Mouse (Mus musculus) heart, embryonic 15.5 days (tissue): ENCODE measurements around the gene Znrd1as. TPM values are rescaled to one million over a fixed set of nuclear protein-coding genes. Genes with fewer than 3 reads are reported as not detected.

Experiments
- ATAC-seq: fragments of 200-750 bp; cut with Nextera tagmentation; replicated peaks from 2 replicates; pipeline ENCODE4 v1.8.0; 2017; ENCODE audit warnings: low read depth, moderate TSS enrichment; ENCODE audit not compliant: insufficient number of reproducible peaks, insufficient read depth, low FRiP score
- H3K27ac ChIP-seq: fragments of 300-500 bp; sonication (generic); 2 replicates; pipeline ENCODE4 v1.5.1; 2015; ENCODE audit warnings: mild to moderate bottlenecking, inconsistent platforms
- H3K27me3 ChIP-seq: fragments of 300-500 bp; sonication (generic); 2 replicates; pipeline ENCODE4 v1.6.1; 2015; ENCODE audit warnings: inconsistent platforms
- H3K36me3 ChIP-seq: fragments of 300-500 bp; sonication (generic); 2 replicates; pipeline ENCODE4 v1.6.1; 2015; ENCODE audit warnings: mild to moderate bottlenecking, inconsistent platforms
- H3K4me1 ChIP-seq: fragments of 300-500 bp; sonication (generic); replicated peaks from 2 replicates; pipeline ENCODE4 v1.6.1; 2015; ENCODE audit warnings: inconsistent platforms
- H3K4me2 ChIP-seq: fragments of 300-500 bp; sonication (generic); 2 replicates; pipeline ENCODE4 v1.6.1; 2015; ENCODE audit warnings: inconsistent platforms, mild to moderate bottlenecking, moderate library complexity
- H3K4me3 ChIP-seq: fragments of 300-500 bp; sonication (generic); 2 replicates; pipeline ENCODE4 v1.5.1; 2015; ENCODE audit warnings: mild to moderate bottlenecking, inconsistent platforms
- H3K9ac ChIP-seq: fragments of 300-500 bp; sonication (generic); 2 replicates; pipeline ENCODE4 v1.6.1; 2015; ENCODE audit warnings: mild to moderate bottlenecking, inconsistent platforms
- H3K9me3 ChIP-seq: fragments of 300-500 bp; sonication (generic); replicated peaks from 2 replicates; pipeline ENCODE4 v1.6.1; 2016; ENCODE audit warnings: inconsistent platforms
- WGBS: fragments of 180-500 bp; shearing (Covaris S2); methylation state at CpG from one replicate; pipeline ENCODE4 v1.1.7; 2015; ENCODE audit warnings: mixed read lengths; 5-methylcytosine and 5-hydroxymethylcytosine counted together
- polyA plus RNA-seq: library from polyadenylated mRNA; unstranded; fragments of >200 nt; fragmentation: Nextera tagmentation; extraction: Ambion mirVana; gene quantifications from 2 replicates; pipeline ENCODE4 v1.2.1, GENCODE M21; 2015

Znrd1as gene
- polyA plus RNA-seq, 1 experiment from 2014 or later = 6.2 TPM

DNA sequence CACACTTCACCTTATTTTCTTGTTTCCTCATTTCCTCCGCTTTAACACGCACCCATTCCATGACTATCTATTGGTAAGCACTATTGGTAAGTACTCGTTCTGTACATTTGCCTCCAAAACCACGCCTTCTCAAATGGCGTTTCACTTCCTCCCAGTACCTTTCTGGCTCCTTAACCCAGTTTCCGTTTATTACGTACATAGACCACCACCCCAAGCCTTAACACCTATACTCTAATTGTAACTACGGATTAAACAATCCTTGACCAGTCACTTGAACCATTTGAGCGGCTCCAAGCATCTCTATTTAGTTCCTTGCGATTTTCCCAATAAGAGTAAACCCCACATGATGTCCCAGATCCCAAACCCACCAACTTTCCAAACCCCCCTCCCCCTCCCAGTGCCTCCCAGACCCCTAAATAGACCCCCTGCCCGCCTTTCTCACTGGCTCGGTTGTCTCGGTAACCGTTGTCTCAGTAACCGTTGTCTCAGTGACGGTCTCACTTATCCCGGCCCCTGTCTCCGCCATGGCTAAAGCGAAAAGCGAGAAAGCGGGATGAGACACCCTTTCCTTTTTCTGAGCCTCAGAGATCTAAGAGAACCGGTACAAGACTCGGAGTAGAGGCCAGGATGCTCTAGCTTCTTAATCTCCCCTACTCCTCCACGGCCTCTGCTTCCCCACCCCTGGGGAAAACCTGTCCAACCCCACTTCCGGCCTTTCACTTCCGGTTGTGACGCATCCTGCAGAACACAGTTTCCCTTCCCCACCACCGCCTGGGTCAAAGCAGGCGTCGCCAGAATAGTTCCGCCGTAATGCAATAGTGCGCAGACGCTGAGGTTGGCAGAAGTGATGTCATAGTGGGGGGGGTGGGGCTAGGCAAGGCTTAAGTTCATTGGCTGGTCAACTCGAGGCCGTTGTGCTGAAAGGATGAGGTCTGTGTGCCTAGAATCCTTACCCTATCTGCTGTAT, 7.1 kb upstream of the Znrd1as start, which contains the start of gene Ppp1r11:
Ppp1r11 (minus strand) TSS at position 761 of the 967 bp plus-strand sequence.
- WGBS = 2% methylated on average over 36 of the region's 36 CpGs
- peaks cover 23% of the 10 kb centered on the region for H3K36me3 ChIP-seq
- ATAC-seq = peak; percentile 96
- peak within 1 kb of the TSS; percentile 87 for H3K4me3 ChIP-seq
- peak within 1 kb of the TSS; percentile 73 for H3K9ac ChIP-seq
- H3K4me2 ChIP-seq = peak within 1 kb of the TSS; percentile 68
- H3K27ac ChIP-seq = peak within 1 kb of the TSS; percentile 75
- peaks cover 10% of the 10 kb centered on the region for H3K27me3 ChIP-seq
- peaks cover 23% of the 10 kb centered on the region for H3K4me1 ChIP-seq
- no peaks in the 10 kb centered on the region for H3K9me3 ChIP-seq

DNA sequence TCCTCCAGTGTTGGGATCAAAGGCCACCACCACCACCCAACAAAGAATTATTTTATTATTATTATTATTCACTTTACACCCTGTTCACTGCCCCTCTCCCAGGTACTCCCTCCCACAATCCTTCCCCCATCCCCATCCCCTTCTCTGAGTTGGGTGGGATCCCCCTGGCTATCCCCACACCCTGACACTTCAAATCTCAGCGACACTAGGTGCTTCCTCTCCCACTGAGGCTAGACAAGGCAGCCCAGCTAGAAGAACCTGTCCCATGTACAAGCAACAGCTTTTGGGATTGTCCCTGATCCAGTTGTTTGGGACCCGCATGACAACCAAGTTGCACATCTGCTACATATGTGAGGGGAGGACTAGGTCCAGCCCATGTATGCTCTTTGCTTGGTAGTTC, 5.8 kb upstream of the Znrd1as start:
- ATAC-seq = no peak
- H3K9me3 ChIP-seq = no peaks in the 10 kb centered on the region
- peaks cover 15% of the 10 kb centered on the region for H3K4me1 ChIP-seq
- no peak overlapping the region for H3K27ac ChIP-seq
- H3K4me2 ChIP-seq = no peak overlapping the region
- H3K9ac ChIP-seq = no peak overlapping the region
- peaks cover 26% of the 10 kb centered on the region for H3K36me3 ChIP-seq
- peaks cover under 1% of the 10 kb centered on the region; the same call in 1 of the 2 replicates for H3K27me3 ChIP-seq
- H3K4me3 ChIP-seq = no peak overlapping the region
- 75% methylated on average over 2 of the region's 2 CpGs for WGBS

DNA sequence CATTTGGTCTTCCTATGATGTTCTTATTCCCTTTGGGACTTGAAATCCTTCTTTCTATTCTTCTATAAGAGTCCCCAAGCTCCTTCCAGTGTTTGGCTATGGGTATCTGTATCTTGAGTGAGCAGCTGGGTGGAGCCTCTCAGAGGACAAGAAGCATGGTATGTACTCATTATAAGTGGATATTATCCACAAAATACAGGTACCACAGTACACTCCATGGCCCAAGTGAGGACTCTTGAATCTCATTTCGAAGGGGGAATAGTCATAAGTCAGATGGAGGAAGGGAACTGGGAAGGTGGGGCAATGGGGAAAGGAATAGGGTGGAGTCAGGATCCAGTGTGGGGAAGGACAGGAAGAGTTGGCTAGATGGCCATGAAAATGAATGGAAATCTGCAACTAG, 5.3 kb upstream of the Znrd1as start:
- no peak overlapping the region for H3K27ac ChIP-seq
- no peak overlapping the region for H3K4me2 ChIP-seq
- H3K36me3 ChIP-seq = peaks cover 26% of the 10 kb centered on the region
- H3K4me1 ChIP-seq = peaks cover 16% of the 10 kb centered on the region
- H3K27me3 ChIP-seq = no peaks in the 10 kb centered on the region
- no peak for ATAC-seq
- H3K9me3 ChIP-seq = no peaks in the 10 kb centered on the region
- H3K4me3 ChIP-seq = no peak overlapping the region
- 88% methylated on average over 1 of the region's 1 CpGs for WGBS
- no peak overlapping the region for H3K9ac ChIP-seq

- H3K27ac ChIP-seq = peak overlapping the region; percentile 87
- no peak for ATAC-seq
- peak overlapping the region; percentile 69 for H3K9ac ChIP-seq
- H3K9me3 ChIP-seq = no peaks in the 10 kb centered on the region
- H3K4me3 ChIP-seq = peak overlapping the region; percentile 76
- H3K36me3 ChIP-seq = peaks cover 16% of the 10 kb centered on the region
- H3K4me2 ChIP-seq = peak overlapping the region; percentile 83
- H3K4me1 ChIP-seq = peaks cover 14% of the 10 kb centered on the region
- 11% methylated on average over 12 of the region's 12 CpGs for WGBS
- H3K27me3 ChIP-seq = no peaks in the 10 kb centered on the region
Measured at GRCm38 (mm10) chr17:36958884-36959283, 492 bp downstream of the Znrd1as start.

DNA sequence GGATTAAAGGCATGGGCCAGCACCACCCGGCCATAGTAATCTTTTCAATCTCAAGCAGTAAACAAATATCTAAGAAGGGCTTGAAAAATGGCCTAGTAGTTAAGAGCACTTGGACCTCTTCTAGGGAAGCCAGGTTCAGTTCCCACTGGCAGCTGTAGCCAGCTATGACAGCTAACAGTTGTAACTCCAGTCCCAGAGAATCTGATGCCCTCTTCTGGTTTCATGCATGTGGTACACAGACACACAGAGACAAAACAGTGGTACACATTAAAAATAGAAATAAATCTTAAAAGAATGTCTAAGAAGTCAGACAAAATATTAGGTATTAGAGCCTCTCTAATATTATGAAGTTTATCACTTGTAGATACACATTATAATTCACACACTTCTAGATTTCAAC, 2.7 kb downstream of the Znrd1as start:
- Histone ChIP-seq H3K27ac (no peak overlapping the region), H3K4me3 (no peak overlapping the region), H3K4me1 (peaks cover 14% of the 10 kb centered on the region), H3K36me3 (peaks cover 4% of the 10 kb centered on the region), H3K27me3 (no peaks in the 10 kb centered on the region), H3K9me3 (no peaks in the 10 kb centered on the region), H3K4me2 (no peak overlapping the region), H3K9ac (no peak overlapping the region)
- no peak for ATAC-seq
- 60% methylated on average over 1 of the region's 1 CpGs for WGBS

- H3K4me1 ChIP-seq = no peaks in the 10 kb centered on the region
- 70% methylated on average over 1 of the region's 1 CpGs for WGBS
- no peak overlapping the region for H3K4me3 ChIP-seq
- H3K9me3 ChIP-seq = no peaks in the 10 kb centered on the region
- H3K4me2 ChIP-seq = no peak overlapping the region
- H3K27ac ChIP-seq = no peak overlapping the region
- no peaks in the 10 kb centered on the region for H3K27me3 ChIP-seq
- H3K36me3 ChIP-seq = no peaks in the 10 kb centered on the region
- H3K9ac ChIP-seq = no peak overlapping the region
- no peak for ATAC-seq
Measured at GRCm38 (mm10) chr17:36966875-36967274, 8.5 kb downstream of the Znrd1as start.

DNA sequence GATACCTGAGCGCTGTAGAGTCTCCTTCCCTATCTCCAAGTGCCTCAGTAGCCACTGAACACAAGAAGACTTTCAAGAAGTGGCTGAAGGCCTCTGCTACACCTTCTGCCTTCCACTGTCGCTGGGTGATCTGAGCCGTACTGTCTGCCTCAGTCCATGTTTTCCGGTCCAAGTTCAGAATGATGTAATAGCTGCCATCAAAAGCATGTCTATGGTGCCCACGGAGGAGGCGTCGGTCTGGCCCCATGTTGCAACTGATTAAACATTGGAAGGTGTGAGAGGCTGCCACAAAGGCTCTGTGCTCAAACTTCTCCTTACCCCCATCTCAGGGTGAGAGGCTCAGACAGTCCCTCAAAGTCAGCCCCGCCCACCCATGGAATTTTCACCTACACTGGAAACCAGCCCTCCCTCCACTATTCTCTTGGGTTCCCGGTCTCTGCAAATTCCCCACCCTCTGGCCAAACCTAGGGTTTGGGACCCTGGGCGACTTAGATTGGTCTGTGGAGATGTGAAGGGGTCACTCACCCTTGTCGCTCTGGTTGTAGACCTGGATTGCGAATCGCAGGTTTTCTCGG, 12.0 kb downstream of the Znrd1as start:
- Histone ChIP-seq H3K9me3 (no peaks in the 10 kb centered on the region), H3K27me3 (no peaks in the 10 kb centered on the region), H3K4me3 (no peak overlapping the region), H3K4me2 (no peak overlapping the region), H3K4me1 (no peaks in the 10 kb centered on the region), H3K27ac (no peak overlapping the region), H3K36me3 (no peaks in the 10 kb centered on the region), H3K9ac (no peak overlapping the region)
- WGBS = 74% methylated on average over 14 of the region's 14 CpGs
- no peak for ATAC-seq

DNA sequence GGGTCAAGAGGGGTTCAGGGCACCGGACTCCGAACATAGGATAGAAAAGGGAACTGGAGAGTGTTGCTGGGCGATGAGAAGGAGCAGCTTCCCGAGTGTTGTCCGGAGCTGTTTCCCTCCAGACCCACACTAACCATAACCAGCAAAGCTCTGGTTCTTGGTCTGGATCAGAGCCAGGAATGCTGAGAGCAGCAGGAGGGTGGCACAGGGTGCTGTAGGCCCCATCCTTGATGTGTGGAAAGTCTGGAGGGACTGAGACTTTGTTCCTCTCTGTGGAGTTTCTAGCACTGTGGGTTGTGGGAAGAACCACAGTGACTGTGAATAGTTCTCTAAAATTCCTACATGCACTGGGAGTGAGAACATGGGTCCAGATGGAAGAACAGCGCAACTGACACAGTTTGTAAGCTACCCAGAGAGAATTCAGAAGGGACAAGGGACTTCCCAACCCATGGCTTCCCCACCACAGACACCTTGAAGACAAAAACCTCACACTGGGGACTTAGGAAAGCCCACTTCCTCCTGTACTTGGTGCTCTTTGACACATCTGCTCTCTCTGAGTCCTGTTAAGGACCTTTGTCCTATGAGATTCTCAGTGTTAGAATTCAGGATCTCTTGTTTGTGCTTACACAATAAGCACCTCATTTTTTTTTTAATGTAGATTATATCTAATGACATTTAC, 12.9 kb downstream of the Znrd1as start:
- 81% methylated on average over 6 of the region's 6 CpGs for WGBS
- Histone ChIP-seq H3K27me3 (no peaks in the 10 kb centered on the region), H3K4me2 (no peak overlapping the region), H3K4me1 (no peaks in the 10 kb centered on the region), H3K27ac (no peak overlapping the region), H3K4me3 (no peak overlapping the region), H3K9me3 (no peaks in the 10 kb centered on the region), H3K36me3 (no peaks in the 10 kb centered on the region), H3K9ac (no peak overlapping the region)
- peak; percentile 20; the same call in 1 of the 2 replicates for ATAC-seq

- Histone ChIP-seq H3K9me3 (no peaks in the 10 kb centered on the region), H3K27me3 (no peaks in the 10 kb centered on the region), H3K4me3 (no peak overlapping the region), H3K9ac (no peak overlapping the region), H3K4me2 (no peak overlapping the region), H3K27ac (no peak overlapping the region), H3K36me3 (no peaks in the 10 kb centered on the region), H3K4me1 (no peaks in the 10 kb centered on the region)
- ATAC-seq = no peak
- WGBS = 77% methylated on average over 3 of the region's 3 CpGs
Measured at GRCm38 (mm10) chr17:36972791-36973190, 14.4 kb downstream of the Znrd1as start.

- Histone ChIP-seq H3K4me3 (no peak overlapping the region), H3K4me1 (no peaks in the 10 kb centered on the region), H3K9me3 (no peaks in the 10 kb centered on the region), H3K27ac (no peak overlapping the region), H3K4me2 (no peak overlapping the region), H3K36me3 (no peaks in the 10 kb centered on the region), H3K9ac (no peak overlapping the region), H3K27me3 (no peaks in the 10 kb centered on the region)
- no peak for ATAC-seq
- WGBS = 74% methylated on average over 8 of the region's 8 CpGs
Measured at GRCm38 (mm10) chr17:36973271-36973787, 14.9 kb downstream of the Znrd1as start.
